Mouse (Mus musculus) embryonic fibroblast, embryonic 13.5 days (primary cell): ENCODE data around the gene Dock3.
"Not testable (repeated sequence)": the region's sequence is repeated elsewhere in the genome, so short reads cannot be mapped to it uniquely, and the experiment has no call there.

Experiments
- CTCF ChIP-seq: IDR thresholded peaks from 2 replicates; pipeline ENCODE4 v1.5.1; 2011; ENCODE audit warnings: mild to moderate bottlenecking, control low read depth, low read length, moderate library complexity, borderline replicate concordance; ENCODE audit not compliant: insufficient read depth
- POLR2A ChIP-seq: IDR thresholded peaks from 2 replicates; pipeline ENCODE4 v1.6.1; 2011; ENCODE audit warnings: low read depth, mild to moderate bottlenecking, control low read depth, low read length, moderate library complexity

DNA sequence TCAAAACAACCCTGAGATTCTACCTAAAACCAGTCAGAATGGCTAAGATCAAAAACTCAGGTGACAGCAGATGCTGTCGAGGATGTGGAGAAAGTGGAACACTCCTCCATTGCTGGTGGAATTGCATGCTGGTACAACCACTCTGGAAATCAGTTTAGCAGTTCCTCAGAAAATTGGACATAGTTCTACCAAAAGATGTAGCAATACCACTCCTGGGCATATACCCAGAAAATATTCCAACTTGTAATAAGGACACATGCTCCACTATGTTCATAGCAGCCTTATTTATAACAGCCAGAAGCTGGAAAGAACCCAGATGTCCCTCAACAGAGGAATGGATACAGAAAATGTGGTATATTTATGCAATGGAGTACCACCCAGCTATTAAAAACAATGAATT lies 56.9 kb downstream of the Dock3 start:
- not testable (repeated sequence) for TF ChIP-seq CTCF, POLR2A
